Mouse (Mus musculus): ENCODE results near the gene Lrmda.
A peak's percentile ranks its signal among the peaks of the same experiment; 100 is the strongest.

Gene Lrmda

GRCm38 (mm10) chr14:22998906-22999305, 979.4 kb downstream of the Lrmda start:
- DNase-seq = no peak

GRCm38 (mm10) chr14:23011989-23012388, 992.5 kb downstream of the Lrmda start:
- DNase-seq = no peak

GRCm38 (mm10) chr14:23014747-23015286, 995.3 kb downstream of the Lrmda start:
- DNase-seq = no peak

GRCm38 (mm10) chr14:23015321-23016067, 996.0 kb downstream of the Lrmda start:
- no peak for DNase-seq

GRCm38 (mm10) chr14:23016068-23016611, 996.6 kb downstream of the Lrmda start:
- no peak for DNase-seq

- DNase-seq = no peak
Measured at GRCm38 (mm10) chr14:23041002-23041401, 1021.5 kb downstream of the Lrmda start.

- DNase-seq = no peak
Measured at GRCm38 (mm10) chr14:23045322-23045721, 1025.8 kb downstream of the Lrmda start.

GRCm38 (mm10) chr14:23046330-23046729, 1026.8 kb downstream of the Lrmda start:
- peak; percentile 28 for DNase-seq

- no peak for DNase-seq
Measured at GRCm38 (mm10) chr14:23051441-23051840, 1031.9 kb downstream of the Lrmda start.

- DNase-seq = no peak
Measured at GRCm38 (mm10) chr14:23052833-23053592, 1033.5 kb downstream of the Lrmda start.

- DNase-seq = no peak
Measured at GRCm38 (mm10) chr14:23057228-23057976, 1037.9 kb downstream of the Lrmda start.

GRCm38 (mm10) chr14:23057987-23058386, 1038.5 kb downstream of the Lrmda start:
- no peak for DNase-seq

- DNase-seq = no peak
Measured at GRCm38 (mm10) chr14:23078719-23079118, 1059.2 kb downstream of the Lrmda start.

- no peak for DNase-seq
Measured at GRCm38 (mm10) chr14:23084241-23084773, 1064.8 kb downstream of the Lrmda start.

- DNase-seq = no peak
Measured at GRCm38 (mm10) chr14:23084797-23085196, 1065.3 kb downstream of the Lrmda start.

- no peak for DNase-seq
Measured at GRCm38 (mm10) chr14:23093306-23093705, 1073.8 kb downstream of the Lrmda start.

- DNase-seq = no peak
Measured at GRCm38 (mm10) chr14:23094546-23095157, 1075.1 kb downstream of the Lrmda start.

GRCm38 (mm10) chr14:23095158-23096016, 1075.9 kb downstream of the Lrmda start:
- no peak for DNase-seq

GRCm38 (mm10) chr14:23096017-23096336, 1076.5 kb downstream of the Lrmda start:
- DNase-seq = no peak

GRCm38 (mm10) chr14:23096405-23096804, 1076.9 kb downstream of the Lrmda start:
- no peak for DNase-seq
